ENCODE assay signal across 8 mouse cellular contexts in the genomic region with DNA sequence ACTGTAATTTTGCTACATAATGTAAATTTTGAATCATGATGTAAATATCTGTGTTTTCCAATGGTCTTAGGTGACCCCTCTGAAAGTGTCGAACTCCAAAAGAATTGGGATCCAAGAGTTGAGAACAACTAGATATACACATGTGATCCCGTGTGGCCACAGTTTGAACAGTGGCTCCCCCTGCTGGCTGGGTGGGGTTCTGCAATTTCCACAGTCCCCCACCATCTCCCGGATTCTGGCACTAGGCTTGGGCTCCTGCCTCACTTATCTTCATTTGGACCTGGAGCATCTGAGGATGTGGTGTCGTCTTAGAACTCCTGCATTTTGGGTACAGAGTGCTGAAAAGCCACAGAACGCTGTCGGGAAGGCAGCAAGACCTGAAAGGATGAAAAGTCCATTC.
DNase-seq lines count a peak whose midpoint lies in the region; ATAC-seq and TF ChIP-seq lines count a peak whose summit lies in the region.

No protein-coding gene starts in this region.

- H3K4me2 ChIP-seq in liver, embryonic 12.5 days: no peak overlapping the region
- H3K4me2 ChIP-seq in hindbrain, embryonic 11.5 days (replicated peaks; ENCODE audit: low read depth, low read length): no peak overlapping the region

- H3K36me3 ChIP-seq in liver, adult 2 months (ENCODE audit: control insufficient read depth, insufficient read depth, low read length): no peaks in the 10 kb centered on the region
- no peaks in the 10 kb centered on the region for H3K36me3 ChIP-seq in liver, embryonic 12.5 days
- H3K36me3 ChIP-seq in MEL (ENCODE audit: control insufficient read depth in 1 of 2, insufficient read depth in 2 of 2, low read length in 2 of 2): no peaks in the 10 kb centered on the region
- no peaks in the 10 kb centered on the region for H3K36me3 ChIP-seq in hindbrain, embryonic 11.5 days (ENCODE audit: control insufficient read depth, insufficient read depth, low read length)

- TF ChIP-seq EP300 in MEL (IDR thresholded peaks at IDR 0.05; ENCODE audit: low read depth in 1 of 2, low read length in 2 of 2): no peak

- no peaks in the 10 kb centered on the region for H3K27me3 ChIP-seq in liver, adult 2 months (ENCODE audit: control insufficient read depth, insufficient read depth, low read length)
- H3K27me3 ChIP-seq in liver, embryonic 12.5 days (replicated peaks): no peaks in the 10 kb centered on the region; the same call in 1 of the 2 replicates
- H3K27me3 ChIP-seq in MEL (ENCODE audit: control insufficient read depth in 1 of 2, insufficient read depth in 2 of 2, low read length in 2 of 2): no peaks in the 10 kb centered on the region
- H3K27me3 ChIP-seq in hindbrain, embryonic 11.5 days (ENCODE audit: control insufficient read depth, insufficient read depth, low read length): no peaks in the 10 kb centered on the region

- no peak for TF ChIP-seq RAD21 in MEL (IDR thresholded peaks at IDR 0.05; ENCODE audit: low read depth, low read length)

- no peak for TF ChIP-seq POLR2A in liver, adult 2 months (IDR thresholded peaks at IDR 0.05; ENCODE audit: extremely low read depth, insufficient read depth, low read length)
- TF ChIP-seq POLR2A in MEL (IDR thresholded peaks at IDR 0.05; ENCODE audit: control insufficient read depth in 1 of 2, insufficient read depth in 1 of 2, low read depth in 1 of 2, low read length in 2 of 2, poor library complexity in 1 of 2): no peak

- no peak for ATAC-seq in liver, embryonic 12.5 days
- peak; percentile 70 for ATAC-seq in common myeloid progenitor, adult 5-6 weeks (replicated peaks; ENCODE audit: low read depth, poor library complexity, severe bottlenecking)
- peak; percentile 68 for ATAC-seq in megakaryocyte progenitor cell, adult 5-6 weeks (replicated peaks; ENCODE audit: poor library complexity)
- no peak for ATAC-seq in hindbrain, embryonic 11.5 days (ENCODE audit: low FRiP score)

- no peak overlapping the region for H3K27ac ChIP-seq in liver, adult 2 months (replicated peaks; ENCODE audit: insufficient read depth, low read depth, low read length)
- no peak overlapping the region for H3K27ac ChIP-seq in liver, embryonic 12.5 days
- no peak overlapping the region for H3K27ac ChIP-seq in MEL (ENCODE audit: control insufficient read depth, low read depth, low read length)
- no peak overlapping the region for H3K27ac ChIP-seq in hindbrain, embryonic 11.5 days (ENCODE audit: low read depth, low read length)

- no peaks in the 10 kb centered on the region for H3K9me3 ChIP-seq in liver, embryonic 12.5 days (replicated peaks)
- H3K9me3 ChIP-seq in MEL (replicated peaks; ENCODE audit: insufficient read depth, low read length): no peaks in the 10 kb centered on the region
- H3K9me3 ChIP-seq in hindbrain, embryonic 11.5 days (ENCODE audit: control insufficient read depth, low read length): no peaks in the 10 kb centered on the region

- 59% methylated on average over 6 of the region's 6 CpGs for WGBS in liver, adult 2 months
- WGBS in liver, embryonic 12.5 days (ENCODE audit: insufficient replicate concordance): 54% methylated on average over 6 of the region's 6 CpGs
- 69% methylated on average over 6 of the region's 6 CpGs for WGBS in hindbrain, embryonic 11.5 days

- TF ChIP-seq CTCF in liver, adult 2 months (IDR thresholded peaks at IDR 0.05; ENCODE audit: low read depth, low read length): peak; percentile 92
- peak; percentile 9 to 32 (median 16); a peak in 3 of 6 replicates for TF ChIP-seq CTCF in MEL (IDR thresholded peaks at IDR 0.05 in 2 of 3, conservative IDR thresholded peaks at IDR 0.05 in 1 of 3; ENCODE audit: control insufficient read depth in 1 of 3, insufficient read depth in 1 of 3, low read depth in 2 of 3, low read length in 3 of 3, poor library complexity in 1 of 3, severe bottlenecking in 1 of 3)

- no peaks in the 10 kb centered on the region for H3K4me1 ChIP-seq in liver, adult 2 months (ENCODE audit: control insufficient read depth, insufficient read depth, low read length)
- no peaks in the 10 kb centered on the region for H3K4me1 ChIP-seq in liver, embryonic 12.5 days
- H3K4me1 ChIP-seq in MEL (ENCODE audit: control insufficient read depth in 1 of 2, insufficient read depth in 2 of 2, low read length in 2 of 2): no peaks in the 10 kb centered on the region
- no peaks in the 10 kb centered on the region for H3K4me1 ChIP-seq in hindbrain, embryonic 11.5 days (replicated peaks; ENCODE audit: control insufficient read depth, insufficient read depth, low read length)

- H3K79me2 ChIP-seq in liver, adult 2 months (ENCODE audit: control insufficient read depth, insufficient read depth, low read length): no peaks in the 10 kb centered on the region
- no peaks in the 10 kb centered on the region for H3K79me2 ChIP-seq in MEL (ENCODE audit: control insufficient read depth, insufficient read depth, low read length, poor library complexity)

- no peak overlapping the region for H3K4me3 ChIP-seq in liver, adult 2 months (ENCODE audit: insufficient read depth, low read depth, low read length)
- H3K4me3 ChIP-seq in liver, embryonic 12.5 days: no peak overlapping the region
- H3K4me3 ChIP-seq in MEL (ENCODE audit: control insufficient read depth in 1 of 2, insufficient read depth in 1 of 2, low read depth in 2 of 2, low read length in 2 of 2): no peak overlapping the region
- H3K4me3 ChIP-seq in hindbrain, embryonic 11.5 days (ENCODE audit: low read depth, low read length): no peak overlapping the region

- peak; percentile 21 for DNase-seq in liver, adult 2 months (ENCODE audit: extremely low read depth, low read depth, low spot score)
- no peak for DNase-seq in MEL (ENCODE audit: low read depth, low spot score)
- DNase-seq in embryo, embryonic 11 days: no peak
- DNase-seq in adipocyte (ENCODE audit: low spot score): no peak
- no peak for DNase-seq in hindbrain, embryonic 11.5 days (ENCODE audit: low spot score)

- no peak overlapping the region for H3K9ac ChIP-seq in liver, adult 2 months (ENCODE audit: low read depth, low read length)
- H3K9ac ChIP-seq in liver, embryonic 12.5 days: no peak overlapping the region
- no peak overlapping the region for H3K9ac ChIP-seq in MEL (ENCODE audit: control insufficient read depth, low read depth, low read length, poor library complexity, severe bottlenecking)
- no peak overlapping the region for H3K9ac ChIP-seq in hindbrain, embryonic 11.5 days (ENCODE audit: low read depth, low read length)

TF ChIP-seq in MEL, 35 proteins besides CTCF, POLR2A, EP300 and RAD21:
- TF ChIP-seq MAZ (IDR thresholded peaks at IDR 0.05; ENCODE audit: low read depth, low read length): no peak
- no peak for TF ChIP-seq TCF12 (IDR thresholded peaks at IDR 0.05; ENCODE audit: low read depth, low read length)

Comparison
In these comparisons a context has a peak if more than half of its experiments do, and no peak if none do; other contexts are left out.
1. ATAC-seq: peak in common myeloid progenitor, adult 5-6 weeks (single experiment) and megakaryocyte progenitor cell, adult 5-6 weeks (single experiment); none in liver, embryonic 12.5 days (single experiment) and hindbrain, embryonic 11.5 days (single experiment).